Mouse (Mus musculus): ENCODE results near the gene Immp2l.
A peak's percentile ranks its signal among the peaks of the same experiment; 100 is the strongest.

Gene Immp2l

DNA sequence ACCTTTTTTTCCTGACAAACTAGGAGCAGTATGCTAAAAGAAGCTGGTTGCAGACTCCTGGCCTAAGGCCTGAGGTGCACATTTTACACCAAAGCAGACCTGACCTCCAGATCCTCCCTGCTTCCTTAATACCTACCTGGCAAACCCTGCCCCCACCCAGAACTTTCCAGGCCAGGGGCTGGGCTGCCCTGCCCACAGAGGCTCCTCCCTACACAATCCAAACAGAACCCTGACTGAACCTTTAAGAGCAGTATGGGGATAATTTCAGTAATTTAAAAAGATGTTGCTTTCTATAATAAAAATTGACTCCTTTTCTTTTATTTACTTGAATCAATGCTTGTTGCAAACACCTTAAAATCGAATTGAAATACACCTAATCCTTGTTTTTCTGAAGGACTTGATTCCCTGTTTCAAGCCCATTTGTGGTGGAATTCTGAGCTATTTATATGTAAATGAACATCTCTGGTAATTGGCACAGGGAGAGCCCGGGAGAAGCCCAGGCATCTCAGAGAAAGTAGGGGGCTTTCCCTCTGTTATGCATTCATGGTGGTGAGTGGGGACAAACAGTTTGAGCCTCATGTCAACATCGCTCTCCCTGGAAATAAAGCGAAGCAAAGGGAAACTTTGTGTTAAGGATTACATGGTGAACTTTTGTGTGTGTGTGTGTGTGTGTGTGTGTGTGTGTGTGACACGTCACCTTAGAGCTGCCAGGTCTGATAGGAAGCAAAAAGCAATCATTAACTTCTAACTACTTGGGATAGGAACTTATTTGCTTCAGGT lies 535.3 kb downstream of the Immp2l start:
- DNase-seq: no peak

DNA sequence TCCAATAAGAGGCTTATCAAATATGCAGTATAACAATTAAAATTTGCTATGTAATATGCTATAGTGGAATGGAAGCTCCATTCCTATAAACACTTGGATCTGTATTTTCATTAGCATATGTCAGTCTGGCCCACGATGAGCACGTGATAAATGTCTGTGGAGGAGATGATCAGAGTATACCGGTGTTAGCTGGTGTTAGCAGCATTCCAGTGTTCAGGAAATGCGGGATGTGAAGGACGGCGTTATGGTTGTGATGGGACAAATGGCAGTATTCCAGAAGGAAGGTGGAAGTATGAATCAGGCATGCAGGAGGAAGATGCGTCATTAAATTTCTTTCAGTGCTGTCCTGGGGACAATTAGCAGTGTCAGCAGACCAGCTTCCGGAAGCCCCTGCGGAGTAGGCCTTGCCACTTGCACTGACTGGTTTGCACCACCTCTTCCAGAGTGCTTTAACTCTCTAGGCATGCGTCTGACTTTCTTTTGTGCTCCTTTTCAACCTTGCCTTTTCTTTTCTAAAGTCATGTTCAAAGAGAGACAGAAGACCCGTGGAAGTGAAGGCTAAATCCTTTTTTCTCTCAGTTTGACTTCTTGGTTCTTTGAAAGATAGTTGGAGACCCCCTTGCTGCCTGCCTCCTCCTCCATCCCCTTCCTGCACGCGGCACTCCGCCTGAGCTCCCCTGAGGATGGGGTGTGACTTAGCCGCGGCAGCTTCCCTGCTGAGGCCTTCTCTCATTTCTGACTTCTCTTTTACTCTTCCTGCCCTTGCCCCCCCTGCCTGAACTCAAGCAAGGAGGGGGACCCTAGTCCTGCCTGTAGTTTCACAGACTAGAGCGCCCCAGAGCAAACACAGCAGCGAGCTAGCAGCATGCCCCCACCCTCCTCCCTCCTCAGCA lies 541.9 kb downstream of the Immp2l start:
- DNase-seq: no peak

DNA sequence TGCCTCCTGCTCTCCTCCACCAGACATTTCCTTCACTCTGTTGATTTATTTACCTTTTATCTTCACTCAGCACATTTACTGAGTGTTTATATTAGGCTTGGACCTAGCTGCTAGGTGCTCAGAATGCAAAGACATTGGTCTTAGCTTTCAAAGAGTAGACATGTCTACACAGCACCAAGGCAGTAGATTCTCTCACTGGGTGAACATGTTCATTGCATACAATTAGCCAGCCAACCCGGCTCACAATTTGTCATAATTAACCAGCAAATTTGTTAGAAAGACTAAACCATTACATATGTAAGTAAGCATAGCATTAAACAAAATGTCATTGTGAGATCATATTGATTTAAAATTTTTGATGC lies 542.5 kb downstream of the Immp2l start:
- no peak for DNase-seq

DNA sequence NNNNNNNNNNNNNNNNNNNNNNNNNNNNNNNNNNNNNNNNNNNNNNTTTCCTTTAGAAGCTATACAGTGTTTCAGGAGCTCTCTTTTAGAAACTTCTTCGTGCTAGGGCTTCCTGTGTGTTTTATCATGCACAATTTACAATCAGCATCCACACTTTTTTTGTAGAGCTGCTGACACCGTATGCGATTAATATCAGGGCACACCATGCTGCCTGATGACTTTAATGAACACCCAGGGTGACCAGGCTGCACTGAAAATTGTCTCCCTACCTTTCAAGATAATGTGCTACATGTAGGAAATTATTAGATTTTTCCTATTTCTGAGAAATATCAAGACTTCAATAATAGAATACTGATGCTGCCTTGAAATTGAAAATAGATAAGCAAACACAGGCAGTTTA lies 549.9 kb downstream of the Immp2l start:
- DNase-seq: no peak

DNA sequence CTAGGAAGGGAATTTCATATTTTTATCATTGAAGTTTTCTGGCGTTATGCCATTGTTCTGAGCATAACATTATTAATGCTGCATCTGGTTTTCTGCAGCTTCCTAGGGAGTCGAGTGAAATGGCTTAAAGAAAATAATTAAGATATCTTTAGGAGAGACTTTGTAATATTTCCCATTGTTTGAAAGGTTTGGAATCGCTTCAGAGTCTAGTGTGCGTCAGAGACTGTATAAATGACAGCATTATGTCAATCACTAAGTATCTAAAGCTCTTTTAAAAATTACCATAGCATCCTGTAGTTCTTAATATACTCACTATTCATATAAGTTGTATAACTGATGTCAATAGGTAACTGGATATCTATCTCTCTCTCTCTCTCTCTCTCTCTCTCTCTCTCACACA lies 551.3 kb downstream of the Immp2l start:
- no peak for DNase-seq

DNA sequence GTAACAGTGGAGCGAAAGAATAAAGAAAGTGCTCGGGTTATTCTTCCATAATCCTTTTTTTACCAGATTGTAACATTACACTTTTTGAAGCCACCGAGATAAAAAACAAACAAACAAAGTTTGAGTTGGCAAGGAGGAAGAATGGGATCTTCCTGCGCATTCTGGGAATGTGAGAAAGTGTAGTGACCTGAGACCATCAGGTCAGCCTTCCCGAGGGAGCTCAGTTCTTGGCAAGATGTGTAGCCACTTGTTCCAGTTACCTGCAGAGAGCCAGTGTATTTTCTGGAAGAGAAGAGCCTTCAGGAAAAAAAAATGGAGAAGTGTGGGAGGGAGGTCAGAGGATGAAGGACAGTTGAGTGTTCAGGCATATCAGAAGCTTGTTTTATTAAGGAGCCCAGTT lies 569.5 kb downstream of the Immp2l start:
- DNase-seq: no peak

DNA sequence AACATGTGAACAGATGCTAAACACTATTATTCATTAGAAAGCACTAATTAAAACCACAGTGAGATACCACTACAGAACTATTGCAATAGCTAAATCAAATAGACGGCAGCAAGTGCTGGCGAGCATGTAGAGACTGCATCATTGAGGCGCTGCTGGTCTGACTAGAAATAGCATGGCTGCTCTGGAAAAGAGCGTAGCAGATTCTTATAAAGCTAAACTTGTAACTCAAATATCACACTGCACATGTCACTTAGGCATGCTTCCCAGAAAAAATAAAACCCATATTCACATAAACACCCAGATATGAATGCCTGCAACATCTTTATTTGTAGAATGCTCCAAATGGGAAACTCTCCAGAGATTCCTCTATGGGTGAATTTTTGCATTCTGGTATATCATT lies 570.1 kb downstream of the Immp2l start:
- no peak for DNase-seq

DNA sequence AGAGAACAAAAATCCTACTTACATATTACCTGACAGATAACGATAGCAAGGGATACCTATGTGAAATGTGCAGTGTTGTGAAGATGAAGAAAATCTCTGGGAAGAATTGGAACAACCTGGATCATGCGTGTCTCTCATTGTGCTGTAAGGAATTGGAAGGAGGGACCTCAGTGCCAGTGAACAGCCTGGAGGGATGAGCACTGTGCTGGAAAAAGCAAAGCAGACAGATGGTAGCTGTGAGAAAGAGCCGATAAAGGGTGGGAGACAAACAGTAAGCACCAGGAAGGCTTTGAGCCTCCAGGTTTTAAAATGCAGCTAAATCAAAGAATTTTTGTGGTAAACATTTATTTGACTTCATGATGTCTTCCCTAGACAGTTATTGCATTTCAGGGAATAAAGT lies 591.4 kb downstream of the Immp2l start:
- peak in 1 of 2 experiments; percentile 7 for DNase-seq

DNA sequence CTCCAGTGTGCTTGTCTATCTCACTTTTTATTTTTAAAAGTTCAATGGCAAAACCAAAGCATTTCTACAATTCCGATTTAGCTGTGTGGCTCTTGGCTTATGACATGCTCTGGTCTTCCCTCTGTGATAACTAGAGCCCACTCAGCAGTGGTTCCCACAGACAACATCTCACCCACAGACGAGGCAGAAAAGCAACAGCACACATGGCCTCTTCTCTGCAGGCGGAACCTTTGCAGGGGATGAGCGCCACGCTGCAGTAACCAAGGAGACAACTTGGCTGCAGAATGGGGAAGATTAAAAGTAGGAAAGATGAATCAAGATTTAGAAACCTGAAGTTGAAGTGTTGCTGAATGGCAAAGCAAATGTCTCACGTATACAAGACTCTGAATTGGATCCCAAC lies 597.5 kb downstream of the Immp2l start:
- no peak for DNase-seq

DNA sequence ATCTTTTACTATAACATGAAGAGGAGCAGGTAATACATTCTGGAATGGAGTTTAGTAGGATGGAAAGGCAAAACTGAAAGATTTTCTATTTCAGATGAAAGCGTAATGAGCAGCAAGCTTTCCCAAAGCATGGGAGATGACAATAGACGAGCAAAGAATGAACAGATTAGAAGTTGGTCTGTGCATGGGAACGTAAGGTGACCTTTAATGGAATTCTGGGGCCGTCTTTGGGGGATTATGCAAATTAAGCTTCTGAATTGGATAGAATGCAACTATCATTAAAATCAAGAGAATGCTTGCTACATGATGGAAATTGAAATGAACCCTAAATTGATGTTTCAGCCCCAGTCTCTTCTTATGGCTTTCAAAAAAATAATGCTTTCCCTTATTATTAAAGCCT lies 619.4 kb downstream of the Immp2l start:
- no peak for DNase-seq

DNA sequence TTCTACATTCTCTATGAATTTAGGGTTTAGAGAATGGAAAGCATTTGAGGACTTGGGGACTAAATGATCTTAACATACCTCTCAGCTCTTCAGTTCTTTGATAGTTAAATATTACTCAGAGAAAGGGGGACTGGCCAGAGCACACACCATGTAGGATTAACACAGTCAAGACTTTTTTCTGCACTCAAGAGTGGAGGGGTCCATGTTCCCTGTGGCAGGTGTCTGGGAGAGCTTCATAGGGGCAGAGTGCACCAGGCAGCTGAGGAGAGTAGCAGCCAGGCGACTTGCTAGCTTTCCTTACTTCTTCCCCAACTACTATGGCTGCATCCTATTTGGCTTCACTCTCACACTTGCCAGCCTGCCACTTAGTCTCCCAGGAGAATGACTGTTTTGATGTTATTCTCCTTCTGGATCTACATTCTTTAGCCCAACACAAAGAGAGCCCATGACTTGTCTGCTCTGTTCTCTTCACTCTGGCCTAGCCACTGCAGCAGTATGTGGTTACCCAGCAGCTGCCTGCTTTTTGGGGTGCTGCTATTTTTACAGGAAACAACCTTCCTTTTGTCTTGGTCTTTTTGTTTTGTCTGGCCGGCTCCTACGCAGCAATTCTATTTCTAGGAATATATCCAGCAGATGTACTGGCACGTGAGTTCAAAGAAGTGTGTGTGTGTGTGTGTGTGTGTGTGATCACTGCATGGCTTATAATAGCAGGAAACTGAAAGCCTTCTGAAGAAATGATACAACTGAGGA lies 621.1 kb downstream of the Immp2l start:
- no peak for DNase-seq

DNA sequence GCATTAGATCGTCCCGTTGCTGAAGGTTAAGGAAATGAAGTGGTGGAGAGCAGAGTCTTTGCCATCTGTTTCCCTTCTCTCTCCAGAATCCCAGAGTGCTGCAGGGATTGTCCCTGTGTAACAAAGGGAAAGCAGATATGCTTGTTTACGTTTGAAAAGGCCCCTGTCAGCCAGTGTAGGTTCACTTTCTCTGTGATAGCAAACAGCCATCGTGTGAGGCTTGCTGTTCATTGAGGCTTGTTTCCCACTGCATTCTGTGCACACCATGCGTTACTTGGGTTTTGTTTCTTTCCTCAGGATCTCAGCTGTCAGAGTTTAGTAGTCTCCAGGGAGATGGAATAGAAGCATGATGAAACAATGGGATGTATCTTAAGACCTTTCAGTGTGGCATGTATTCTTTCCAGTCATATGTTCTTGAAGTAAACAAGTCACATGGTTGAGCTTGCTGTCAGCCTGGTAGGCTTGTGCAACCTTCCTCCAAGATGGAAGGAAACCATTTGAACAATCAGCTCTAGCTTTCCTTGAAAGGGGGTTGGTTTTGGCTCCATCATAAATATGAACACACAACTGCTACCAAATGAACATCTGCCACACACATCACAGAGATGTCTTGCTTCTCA lies 623.2 kb downstream of the Immp2l start:
- DNase-seq: no peak

DNA sequence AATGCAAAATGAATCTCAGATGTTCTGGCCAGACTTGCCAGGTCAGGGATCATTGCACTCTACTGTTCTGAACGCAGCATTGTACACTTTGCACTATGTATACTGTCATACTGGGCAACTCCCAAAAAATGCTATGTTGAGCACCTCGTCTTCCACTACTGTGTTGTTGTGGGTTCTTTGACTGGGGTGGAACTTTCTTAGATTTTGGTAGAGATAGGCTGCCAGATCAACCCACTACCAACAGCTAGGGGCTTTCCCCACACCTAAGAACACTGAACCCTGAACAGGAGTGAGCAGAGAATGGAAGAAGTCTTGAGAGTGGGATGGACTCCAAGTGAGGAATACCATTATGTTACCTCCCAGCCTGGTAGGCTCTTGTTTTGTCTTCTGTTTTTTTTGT lies 623.8 kb downstream of the Immp2l start:
- no peak for DNase-seq

DNA sequence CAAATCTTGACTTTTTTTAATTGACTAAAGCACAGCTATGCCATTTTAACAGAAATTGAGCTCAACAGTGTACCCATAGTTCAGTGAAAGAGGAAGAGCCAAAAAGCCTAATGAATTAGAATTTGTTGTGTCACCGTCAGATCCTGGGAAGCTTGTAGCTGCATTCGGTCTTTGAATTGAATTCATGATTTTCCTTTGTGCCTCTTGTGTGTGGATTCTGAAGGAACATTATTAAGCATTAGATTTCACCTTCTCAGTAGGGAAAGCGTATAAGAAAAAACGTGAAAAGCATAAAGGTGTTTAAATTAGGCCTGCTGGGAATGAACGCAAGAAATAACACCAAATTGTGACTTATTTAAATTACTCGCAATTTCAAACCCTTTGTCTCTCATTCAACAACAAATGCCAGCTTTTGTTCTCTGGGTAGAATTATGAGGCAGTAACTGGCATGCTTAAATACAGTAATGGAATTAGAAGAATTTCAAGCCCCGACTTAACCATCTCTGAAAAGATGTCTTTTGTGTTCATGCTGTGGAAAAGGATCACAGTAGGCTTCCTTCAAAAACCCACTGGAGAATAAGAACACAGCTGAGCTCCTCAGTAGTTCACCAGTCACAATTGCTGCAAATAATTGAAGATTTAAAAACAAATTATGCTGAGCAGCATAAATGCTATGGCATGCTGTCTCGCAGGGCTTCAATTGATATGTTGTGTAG lies 626.1 kb downstream of the Immp2l start:
- no peak for DNase-seq

DNA sequence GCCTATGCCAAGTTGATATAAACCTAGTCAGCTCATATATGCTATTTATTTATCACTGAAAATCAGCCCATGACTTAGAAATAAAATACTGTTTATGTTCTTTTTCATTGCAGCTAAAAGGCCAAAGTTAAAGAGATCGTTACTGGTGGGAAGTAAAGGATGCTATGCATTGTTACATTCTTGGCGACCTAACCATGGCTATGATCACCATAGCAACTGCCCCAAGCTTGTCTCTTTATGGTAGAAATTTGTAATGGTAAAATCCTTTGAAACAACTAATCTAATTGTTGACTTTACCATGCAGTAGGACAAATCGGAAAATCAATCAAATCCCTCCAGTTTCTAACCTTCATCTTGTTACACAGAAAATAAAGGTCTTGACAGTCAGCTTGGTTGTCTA lies 644.4 kb downstream of the Immp2l start:
- DNase-seq: no peak

DNA sequence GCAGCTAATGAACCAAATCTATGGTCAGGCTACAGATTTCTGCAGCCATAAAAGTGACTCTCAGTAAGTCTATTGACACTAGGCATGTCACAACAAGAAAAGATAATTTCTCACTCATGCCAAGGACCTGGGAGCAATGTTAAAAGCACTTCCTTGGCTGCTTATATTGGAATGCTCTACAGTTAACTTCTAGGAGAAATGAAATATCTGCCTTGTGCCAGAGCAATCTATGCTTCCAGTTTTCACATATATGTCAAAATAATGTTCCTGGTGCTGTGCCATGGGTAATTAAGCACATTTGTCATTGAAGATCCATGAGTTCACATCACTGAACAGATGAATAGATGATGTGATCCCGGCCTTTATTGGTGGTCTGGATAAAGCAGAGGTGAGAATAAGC lies 645.6 kb downstream of the Immp2l start:
- DNase-seq: no peak

DNA sequence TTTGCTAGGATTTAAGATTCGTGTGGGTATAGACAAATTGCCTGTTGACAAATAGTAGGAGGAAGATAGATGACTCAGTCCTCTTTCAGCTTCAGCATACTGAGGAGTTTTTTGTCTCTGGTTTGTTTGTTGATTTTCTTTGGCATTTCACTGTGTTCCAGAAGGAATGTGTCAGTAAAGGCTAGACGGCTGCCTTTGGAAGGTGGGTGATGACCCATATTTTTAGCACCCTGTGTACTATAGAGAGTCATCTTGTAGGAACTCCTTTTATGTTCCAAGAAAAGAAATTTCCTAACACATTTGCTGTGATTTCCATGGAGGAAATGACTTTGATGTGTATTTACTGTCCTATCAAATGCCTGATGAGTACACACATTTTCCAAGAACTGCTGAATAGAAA lies 651.0 kb downstream of the Immp2l start:
- no peak for DNase-seq

DNA sequence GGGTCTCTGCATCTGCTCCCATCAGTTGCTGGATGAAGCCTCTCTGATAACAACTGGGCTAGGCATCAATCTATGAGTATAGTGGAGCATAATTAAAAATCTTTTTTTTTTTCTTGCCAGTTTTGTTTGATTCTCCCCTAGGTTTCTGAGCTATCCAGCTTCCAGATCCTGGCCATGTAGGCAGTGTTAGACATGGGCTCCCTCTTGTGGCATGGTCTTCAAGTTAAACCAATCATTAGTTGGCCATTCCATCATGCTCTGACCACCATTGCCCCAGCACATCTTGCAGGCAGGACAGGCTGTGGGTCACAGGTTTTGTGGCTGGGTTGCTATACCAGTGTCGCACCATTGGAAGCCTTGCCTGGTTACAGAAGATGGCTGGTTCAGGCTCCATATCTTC lies 656.3 kb downstream of the Immp2l start:
- DNase-seq: no peak

DNA sequence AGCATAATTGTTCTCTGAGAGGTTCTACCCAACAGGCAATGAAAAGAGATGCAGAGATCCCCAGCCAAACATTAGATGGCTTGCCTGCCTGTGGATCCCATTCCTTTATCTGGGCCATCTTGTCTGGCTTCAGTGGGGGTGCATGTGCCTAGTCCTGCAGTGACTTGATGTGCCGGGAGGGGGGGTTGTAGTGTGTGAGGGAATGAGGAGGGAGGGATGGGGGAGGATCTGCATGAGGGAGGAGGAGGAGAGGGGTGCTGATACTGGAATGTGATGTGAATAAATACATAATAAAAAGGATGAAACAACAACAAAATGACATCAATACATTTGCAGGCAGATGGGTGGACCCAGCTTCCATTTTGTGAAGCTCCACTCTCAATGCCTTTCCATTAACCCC lies 658.3 kb downstream of the Immp2l start:
- no peak for DNase-seq

DNA sequence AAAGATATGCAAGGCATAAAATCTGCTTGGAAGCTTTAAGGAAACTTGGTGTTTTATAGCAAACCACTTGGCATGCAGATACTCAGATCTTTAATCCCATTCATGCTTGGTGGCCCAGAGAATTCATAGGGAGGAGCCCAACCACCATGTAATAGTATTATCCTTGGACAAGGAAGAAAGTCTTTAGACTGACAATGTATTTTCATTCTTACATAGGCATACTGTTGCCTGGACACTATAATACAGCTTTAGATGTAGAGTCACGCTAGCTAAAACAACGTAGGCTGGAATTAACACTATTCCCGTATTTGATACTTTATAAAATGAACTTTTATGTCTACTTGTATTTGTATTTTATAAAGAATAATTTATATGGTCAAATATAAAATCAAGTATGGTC lies 665.9 kb downstream of the Immp2l start:
- no peak for DNase-seq

DNA sequence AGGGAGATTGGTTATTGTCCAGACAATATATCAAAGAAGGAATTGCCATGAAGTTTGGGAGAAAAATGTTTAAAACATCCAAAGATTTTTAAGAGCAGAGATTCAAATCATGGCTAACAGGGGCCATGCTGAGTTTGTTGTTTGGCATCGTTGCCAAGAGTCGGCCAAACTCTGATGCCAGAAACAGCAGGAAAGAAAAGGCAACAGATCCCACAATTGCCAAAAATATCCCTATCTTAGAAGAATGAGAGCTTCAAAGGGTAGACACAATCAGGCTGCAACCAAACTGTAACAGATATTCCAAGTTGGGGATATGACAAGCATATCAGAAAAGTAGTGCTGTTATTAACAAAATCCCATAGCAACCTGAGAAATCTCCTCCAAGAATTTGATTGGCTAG lies 686.7 kb downstream of the Immp2l start:
- DNase-seq: peak; percentile 45 to 49

DNA sequence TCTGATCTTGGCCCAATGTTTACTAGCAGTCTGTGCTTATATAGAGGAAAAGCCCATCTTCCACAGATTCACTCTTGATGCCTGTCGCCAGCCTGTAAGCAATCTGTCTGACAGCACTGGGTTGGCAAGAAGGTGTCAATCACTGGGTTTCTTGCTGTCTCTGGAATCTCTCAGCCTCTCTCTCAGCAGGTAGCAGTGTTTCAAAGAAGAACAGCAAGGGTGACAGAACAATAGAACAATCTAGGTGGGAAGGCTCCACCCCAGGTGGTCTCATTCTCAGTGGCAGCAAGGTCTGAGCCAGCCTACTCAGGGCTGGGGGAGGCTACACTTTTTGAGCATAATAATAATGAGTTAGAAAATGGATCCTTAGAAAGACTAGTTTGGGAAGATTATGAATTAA lies 693.1 kb downstream of the Immp2l start:
- no peak for DNase-seq

DNA sequence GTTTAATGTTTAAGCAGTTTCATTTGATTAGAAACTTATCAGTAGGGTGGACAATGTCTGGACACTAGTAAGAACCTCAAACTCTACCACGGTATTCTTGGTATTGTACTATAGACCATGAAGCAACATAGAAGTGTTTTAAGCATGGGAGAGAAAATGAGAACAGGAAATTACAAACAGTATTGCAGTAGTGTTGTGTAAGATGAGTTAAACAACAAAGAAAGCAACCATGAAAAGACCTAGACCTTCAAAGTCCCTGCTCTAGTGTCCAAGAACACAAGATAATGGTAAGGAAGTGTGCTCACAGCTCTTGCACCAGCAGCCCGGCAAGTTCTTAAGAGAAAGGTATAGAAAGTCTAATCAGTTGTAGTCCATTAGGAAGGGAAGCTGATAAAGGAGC lies 700.7 kb downstream of the Immp2l start:
- no peak for DNase-seq
